Mouse (Mus musculus): ENCODE measurements at regions not wholly inside any gene's neighbourhood (a gene's known extent, or its start where the extent isn't known, plus 50 kb on each side); places are given as distances from the start of the nearest gene placed in this dataset.

GRCm38 (mm10) chr3:18908737-18909136 is 719.7 kb downstream of the 1700064H15Rik start:
- TF ChIP-seq CTCF (IDR thresholded peaks at IDR 0.05; ENCODE audit: insufficient read depth, low read depth, low read length) (no peak), POLR2A (IDR thresholded peaks at IDR 0.05; ENCODE audit: insufficient read depth, low read depth, low read length) (no peak)
- no peak overlapping the region for H3K4me3 ChIP-seq (ENCODE audit: insufficient read depth, low read depth, low read length)
- no peaks in the 10 kb centered on the region for H3K4me1 ChIP-seq (ENCODE audit: control insufficient read depth, insufficient read depth, low read length)
- H3K27ac ChIP-seq (ENCODE audit: insufficient read depth, low read depth, low read length): no peak overlapping the region
- 100% methylated on average over 1 of the region's 1 CpGs for WGBS

- no peak overlapping the region for H3K27ac ChIP-seq (ENCODE audit: insufficient read depth, low read depth, low read length)
- WGBS: 90% methylated on average over 3 of the region's 3 CpGs
- H3K4me3 ChIP-seq (ENCODE audit: insufficient read depth, low read depth, low read length): no peak overlapping the region
- no peaks in the 10 kb centered on the region for H3K4me1 ChIP-seq (ENCODE audit: control insufficient read depth, insufficient read depth, low read length)
- TF ChIP-seq POLR2A (IDR thresholded peaks at IDR 0.05; ENCODE audit: insufficient read depth, low read depth, low read length) (no peak), CTCF (IDR thresholded peaks at IDR 0.05; ENCODE audit: insufficient read depth, low read depth, low read length) (no peak)
Observed at GRCm38 (mm10) chr3:18928401-18929104, 699.9 kb downstream of the 1700064H15Rik start.

- Histone ChIP-seq H3K27ac (ENCODE audit: insufficient read depth, low read depth, low read length) (no peak overlapping the region), H3K4me3 (ENCODE audit: insufficient read depth, low read depth, low read length) (no peak overlapping the region), H3K4me1 (ENCODE audit: control insufficient read depth, insufficient read depth, low read length) (no peaks in the 10 kb centered on the region)
- 90% methylated on average over 3 of the region's 3 CpGs for WGBS
- TF ChIP-seq POLR2A (IDR thresholded peaks at IDR 0.05; ENCODE audit: insufficient read depth, low read depth, low read length) (no peak), CTCF (IDR thresholded peaks at IDR 0.05; ENCODE audit: insufficient read depth, low read depth, low read length) (no peak)
Observed at GRCm38 (mm10) chr3:18929105-18929492, 699.4 kb downstream of the 1700064H15Rik start.

- no peak for TF ChIP-seq POLR2A (IDR thresholded peaks at IDR 0.05; ENCODE audit: insufficient read depth, low read depth, low read length)
- no peak for TF ChIP-seq CTCF (IDR thresholded peaks at IDR 0.05; ENCODE audit: insufficient read depth, low read depth, low read length)
- whole genome bisulfite sequencing: 63% methylated on average over 13 of the region's 13 CpGs
- Histone ChIP-seq H3K27ac (ENCODE audit: insufficient read depth, low read depth, low read length) (no peak overlapping the region), H3K4me1 (ENCODE audit: control insufficient read depth, insufficient read depth, low read length) (no peaks in the 10 kb centered on the region), H3K4me3 (ENCODE audit: insufficient read depth, low read depth, low read length) (no peak overlapping the region)
Observed at GRCm38 (mm10) chr3:18932983-18933726, 695.3 kb downstream of the 1700064H15Rik start.

- WGBS: 96% methylated on average over 2 of the region's 2 CpGs
- H3K27ac ChIP-seq (ENCODE audit: insufficient read depth, low read depth, low read length): no peak overlapping the region
- H3K4me3 ChIP-seq (ENCODE audit: insufficient read depth, low read depth, low read length): no peak overlapping the region
- TF ChIP-seq CTCF (IDR thresholded peaks at IDR 0.05; ENCODE audit: insufficient read depth, low read depth, low read length) (no peak), POLR2A (IDR thresholded peaks at IDR 0.05; ENCODE audit: insufficient read depth, low read depth, low read length) (no peak)
- no peaks in the 10 kb centered on the region for H3K4me1 ChIP-seq (ENCODE audit: control insufficient read depth, insufficient read depth, low read length)
Observed at GRCm38 (mm10) chr3:18934891-18935290, 693.6 kb downstream of the 1700064H15Rik start.

- TF ChIP-seq CTCF (IDR thresholded peaks at IDR 0.05; ENCODE audit: insufficient read depth, low read depth, low read length) (no peak), POLR2A (IDR thresholded peaks at IDR 0.05; ENCODE audit: insufficient read depth, low read depth, low read length) (no peak)
- WGBS: 94% methylated on average over 20 of the region's 20 CpGs
- H3K4me3 ChIP-seq (ENCODE audit: insufficient read depth, low read depth, low read length): no peak overlapping the region
- H3K27ac ChIP-seq (ENCODE audit: insufficient read depth, low read depth, low read length): no peak overlapping the region
- H3K4me1 ChIP-seq (ENCODE audit: control insufficient read depth, insufficient read depth, low read length): peaks cover 2% of the 10 kb centered on the region; the same call in 1 of the 2 replicates
Observed at GRCm38 (mm10) chr3:18937333-18938122, 690.9 kb downstream of the 1700064H15Rik start.

GRCm38 (mm10) chr3:18941301-18942177 is 686.9 kb downstream of the 1700064H15Rik start:
- Histone ChIP-seq H3K4me3 (ENCODE audit: insufficient read depth, low read depth, low read length) (no peak overlapping the region), H3K4me1 (ENCODE audit: control insufficient read depth, insufficient read depth, low read length) (peaks cover 2% of the 10 kb centered on the region; the same call in 1 of the 2 replicates), H3K27ac (ENCODE audit: insufficient read depth, low read depth, low read length) (no peak overlapping the region)
- no peak for TF ChIP-seq CTCF (IDR thresholded peaks at IDR 0.05; ENCODE audit: insufficient read depth, low read depth, low read length)
- TF ChIP-seq POLR2A (IDR thresholded peaks at IDR 0.05; ENCODE audit: insufficient read depth, low read depth, low read length): no peak
- WGBS: 42% methylated on average over 11 of the region's 11 CpGs

- WGBS: 81% methylated on average over 1 of the region's 1 CpGs
- H3K27ac ChIP-seq (ENCODE audit: insufficient read depth, low read depth, low read length): no peak overlapping the region
- TF ChIP-seq CTCF (IDR thresholded peaks at IDR 0.05; ENCODE audit: insufficient read depth, low read depth, low read length): no peak
- TF ChIP-seq POLR2A (IDR thresholded peaks at IDR 0.05; ENCODE audit: insufficient read depth, low read depth, low read length): no peak
- no peak overlapping the region for H3K4me3 ChIP-seq (ENCODE audit: insufficient read depth, low read depth, low read length)
- H3K4me1 ChIP-seq (ENCODE audit: control insufficient read depth, insufficient read depth, low read length): no peaks in the 10 kb centered on the region
Observed at GRCm38 (mm10) chr3:18960341-18960740, 668.1 kb downstream of the 1700064H15Rik start.

All from olfactory bulb, adult 2 months (tissue).